In the genomic region with DNA sequence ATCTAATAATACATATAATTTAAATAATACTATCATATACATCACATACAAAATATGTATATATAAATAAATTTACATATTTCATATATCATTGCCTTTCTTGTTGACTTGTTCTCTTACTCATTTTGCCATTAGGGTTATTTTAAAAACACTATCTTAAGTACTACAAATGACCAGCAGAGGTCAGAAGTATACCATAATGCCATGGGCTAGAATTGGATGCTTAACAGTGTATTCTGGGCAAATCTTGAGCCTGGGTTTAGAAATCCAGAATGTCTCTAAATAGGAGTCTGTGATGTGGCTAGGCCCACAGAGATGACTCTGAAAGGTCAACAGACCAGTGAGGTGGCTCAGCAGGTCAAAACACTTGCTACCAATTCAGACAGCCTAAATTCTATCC, we compare ENCODE assay signal across 10 mouse cellular contexts. TPM values are rescaled to one million over a fixed set of nuclear protein-coding genes. Genes with fewer than 3 reads are reported as not detected.
DNase-seq lines count a peak whose midpoint lies in the region; ATAC-seq lines count a peak whose summit lies in the region.
"Had no signal": no experiment of that assay in that cellular context is flagged by ENCODE, and none has a peak within 500 bp of the region (broad histone marks: within the 10 kb centered on the region; RNA-seq: fewer than 3 reads in every experiment).

No protein-coding gene starts in this region.

- ATAC-seq in common myeloid progenitor, adult 5-6 weeks (replicated peaks; ENCODE audit: low read depth, poor library complexity, severe bottlenecking): peak; percentile 69; the same call in 1 of the 2 replicates
- ATAC-seq in monocyte, adult 5-6 weeks (replicated peaks; ENCODE audit: insufficient number of reproducible peaks, low FRiP score, low TSS enrichment, poor library complexity, severe bottlenecking): no peak

- DNase-seq in cerebellum, adult 9-10 months: peak; percentile 29
- DNase-seq in cerebellum, adult 9-11 months: no peak
- DNase-seq in kidney, adult 9 months: peak; percentile 43
- DNase-seq in kidney, postnatal 10 days: no peak
- peak; percentile 75 for DNase-seq in 3T3-L1 (ENCODE audit: low read depth, low spot score)
- no peak for DNase-seq in spleen, postnatal 10 days (ENCODE audit: low spot score in 2 of 2)
- DNase-seq: kidney, adult 11 months; thymus, postnatal 14 days had no signal

RNA-seq across cellular contexts. Expression of a gene that starts 31.6 kb away (rescaled TPM):
- total RNA-seq in common myeloid progenitor, adult 5-6 weeks (2017): 23.3 and 25.8 TPM in 2 replicates
- total RNA-seq in monocyte, adult 5-6 weeks (2017): 5.7 to 10.7 TPM (median 8.9 TPM) in 3 replicates

RNA-seq across cellular contexts. Expression of a gene that starts 31.8 kb away (rescaled TPM):
- 7.5 and 8.5 TPM in 2 replicates for total RNA-seq in common myeloid progenitor, adult 5-6 weeks (2017)
- total RNA-seq in monocyte, adult 5-6 weeks (2017): 3.1 to 7.8 TPM (median 4.1 TPM) in 3 replicates

RNA-seq across cellular contexts. Expression of a gene that starts 56.1 kb away (rescaled TPM):
- not detected in 2 replicates for total RNA-seq in common myeloid progenitor, adult 5-6 weeks (2017)
- not detected in 3 replicates for total RNA-seq in monocyte, adult 5-6 weeks (2017)

Comparison
In these comparisons a context has a peak if more than half of its experiments do, and no peak if none do; other contexts are left out.
1. DNase-seq: peak in cerebellum, adult 9-10 months (single experiment), kidney, adult 9 months (single experiment) and 3T3-L1 (single experiment); none in cerebellum, adult 9-11 months (single experiment), kidney, postnatal 10 days (single experiment) and spleen, postnatal 10 days (0 of 2).